Mouse (Mus musculus) liver, adult 2 months (tissue): ENCODE data around the gene Itgb6.

Source experiments
- CTCF ChIP-seq: fragments of 200-500 bp; IDR thresholded peaks from 2 replicates; pipeline ENCODE4 v1.5.1; 2011; ENCODE audit warnings: low read depth, low read length, control low read depth
- POLR2A ChIP-seq: fragments of 200-500 bp; IDR thresholded peaks from 2 replicates; pipeline ENCODE4 v1.6.1; 2011; ENCODE audit warnings: low read length, control low read depth; ENCODE audit not compliant: insufficient read depth; ENCODE audit errors: extremely low read depth

GRCm38 (mm10) chr2:60640342-60640672 is 82.1 kb downstream of the Itgb6 start:
- TF ChIP-seq CTCF (no peak), POLR2A (no peak)
